Mouse (Mus musculus) c-Kit-positive CD71-negative TER-119-negative erythroid progenitor cells, embryonic 14.5 days (primary cell): ENCODE measurements around the gene Zfp326.

ENCODE experiments used
- DNase-seq: peaks from one replicate; pipeline ENCODE4 v3.0.0-alpha.2; 2013; ENCODE audit warnings: low read depth

The Zfp326 gene

DNA sequence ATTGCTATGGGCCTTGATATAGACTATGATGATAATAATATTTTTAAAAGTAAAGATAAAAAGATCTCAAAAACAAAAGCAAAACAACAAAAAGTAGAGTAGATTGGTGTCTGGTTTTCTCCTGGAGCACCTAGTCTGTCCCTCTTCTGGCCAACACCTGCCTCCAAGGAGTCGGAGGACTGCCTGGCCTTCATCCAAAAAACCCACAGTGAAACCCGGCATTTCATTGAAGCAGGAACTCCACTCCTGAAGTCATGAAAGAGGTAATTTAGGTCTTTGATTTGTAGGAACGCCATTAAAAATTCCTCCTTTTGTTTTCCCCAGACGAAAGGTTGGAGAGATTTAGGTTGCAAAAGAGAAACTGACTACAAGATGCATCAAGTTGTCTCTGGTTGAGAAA lies 8.9 kb upstream of the Zfp326 start:
- no peak for DNase-seq

DNA sequence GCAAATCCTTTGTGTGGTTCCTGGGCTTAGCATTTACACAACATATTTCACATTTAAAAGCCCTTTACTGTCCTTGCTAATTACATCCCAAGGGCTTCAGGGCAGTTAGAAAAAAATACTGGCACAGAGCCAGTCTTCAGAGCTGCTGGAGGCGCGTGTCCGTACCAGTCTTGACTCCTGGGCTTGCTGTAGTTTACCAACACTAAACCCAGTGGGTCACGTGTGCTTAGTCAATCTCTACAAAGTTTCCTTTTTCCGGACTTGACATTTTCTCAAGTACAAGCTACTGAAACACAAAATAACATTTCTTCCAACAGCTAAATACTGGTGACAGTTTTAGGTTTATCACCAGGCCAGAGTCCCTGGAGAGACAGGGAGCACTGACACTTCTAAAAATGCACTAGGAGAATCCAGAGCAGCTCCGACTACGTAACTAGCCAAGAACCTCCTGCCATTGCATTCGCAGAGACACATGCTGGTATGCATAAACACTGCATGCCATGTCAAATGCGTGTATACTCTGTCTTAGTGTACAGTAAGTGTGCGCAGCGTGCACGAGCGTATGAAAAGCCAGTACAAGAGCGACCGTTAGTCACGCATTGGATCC lies 8.4 kb upstream of the Zfp326 start:
- DNase-seq, result no peak

- peak; percentile 82 for DNase-seq
These were observed 7.8 kb upstream of the Zfp326 start for GRCm38 (mm10) chr5:105868593-105868992.

DNA sequence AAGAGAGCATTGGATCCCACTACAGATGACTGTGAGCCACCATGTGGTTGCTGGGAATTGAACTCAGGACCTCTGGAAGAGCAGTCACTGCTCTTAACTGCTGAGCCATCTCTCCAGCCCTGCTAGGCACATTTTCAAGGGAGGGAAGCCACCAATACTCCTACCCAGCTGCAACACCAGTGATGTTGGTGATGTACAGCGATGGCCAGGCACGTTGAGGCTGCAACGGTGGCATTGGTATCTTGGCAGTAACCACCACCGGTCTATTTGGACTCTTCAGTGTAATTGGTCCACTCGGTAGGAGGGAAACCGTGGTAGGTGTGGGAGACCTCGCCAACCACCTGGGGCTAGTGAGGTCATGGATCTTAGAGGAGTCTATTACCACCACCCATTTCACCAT lies 6.6 kb upstream of the Zfp326 start:
- DNase-seq, result no peak

GRCm38 (mm10) chr5:105871140-105871539 lies 5.2 kb upstream of the Zfp326 start:
- DNase-seq, result no peak

- no peak for DNase-seq
These were observed 4.2 kb upstream of the Zfp326 start for GRCm38 (mm10) chr5:105872176-105872575.

- DNase-seq, result no peak
These were observed 3.4 kb upstream of the Zfp326 start for GRCm38 (mm10) chr5:105872916-105873315.

GRCm38 (mm10) chr5:105873774-105874173 lies 2.6 kb upstream of the Zfp326 start:
- no peak for DNase-seq

DNA sequence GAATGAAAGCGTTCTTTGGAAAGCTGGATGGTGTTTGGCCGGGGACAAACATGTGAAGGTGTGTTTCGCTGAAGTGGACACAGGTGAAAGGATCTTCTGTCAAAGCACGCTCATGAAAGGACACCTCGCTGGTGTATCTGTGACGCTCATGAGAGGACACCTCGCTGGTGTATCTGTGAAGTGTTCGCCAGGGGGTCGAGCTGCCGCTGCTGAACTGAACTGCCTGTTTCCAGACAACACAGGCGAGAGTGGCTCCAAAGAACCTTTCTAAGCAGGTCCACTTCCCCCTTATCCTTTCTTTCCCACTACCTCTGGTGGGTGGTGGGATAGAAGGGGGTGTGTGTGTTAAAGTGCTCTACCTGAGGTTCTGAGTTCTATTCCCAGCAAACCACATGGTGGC lies 1.9 kb upstream of the Zfp326 start:
- no peak for DNase-seq

DNA sequence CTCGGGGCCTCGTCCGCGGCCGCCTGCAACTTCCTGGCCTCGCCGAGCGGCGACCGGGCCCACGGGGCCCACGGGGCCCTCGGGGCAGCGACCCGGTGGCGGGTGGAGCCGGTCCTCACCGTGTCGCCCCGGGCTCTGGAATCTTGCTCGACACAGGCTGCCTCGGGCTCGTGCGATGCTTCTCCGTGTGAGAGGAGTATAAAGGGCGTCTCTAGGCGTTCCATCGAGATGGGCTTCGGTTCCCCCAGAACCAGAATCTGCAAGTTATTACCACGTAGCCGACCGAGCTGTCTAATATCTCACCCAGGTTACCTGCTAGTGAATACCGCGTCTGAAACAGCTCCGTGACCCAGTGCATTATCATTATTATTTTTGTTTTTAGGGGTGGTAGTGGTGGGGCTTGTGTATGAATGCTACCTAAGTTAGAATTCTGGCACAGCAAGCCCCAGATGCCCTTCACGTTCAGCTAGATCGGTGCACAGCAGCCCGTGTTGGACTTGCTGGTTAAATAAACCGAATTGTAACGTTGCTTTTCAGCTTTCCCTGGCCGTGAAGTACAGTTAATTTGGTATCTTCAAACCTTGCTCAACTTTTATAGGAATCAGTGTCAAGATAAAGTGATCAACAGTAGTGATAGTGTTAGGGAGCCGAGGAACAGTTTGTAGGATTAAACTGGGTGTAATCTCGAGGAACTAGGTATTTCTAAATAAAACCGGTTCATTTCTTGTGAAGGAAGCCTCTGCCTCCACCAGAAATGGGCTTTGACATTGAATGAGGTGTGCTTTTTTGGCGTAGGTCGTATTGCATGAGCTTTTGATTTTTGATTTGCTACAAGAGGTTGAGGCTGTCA lies 785 bp downstream of the Zfp326 start:
- no peak for DNase-seq

DNA sequence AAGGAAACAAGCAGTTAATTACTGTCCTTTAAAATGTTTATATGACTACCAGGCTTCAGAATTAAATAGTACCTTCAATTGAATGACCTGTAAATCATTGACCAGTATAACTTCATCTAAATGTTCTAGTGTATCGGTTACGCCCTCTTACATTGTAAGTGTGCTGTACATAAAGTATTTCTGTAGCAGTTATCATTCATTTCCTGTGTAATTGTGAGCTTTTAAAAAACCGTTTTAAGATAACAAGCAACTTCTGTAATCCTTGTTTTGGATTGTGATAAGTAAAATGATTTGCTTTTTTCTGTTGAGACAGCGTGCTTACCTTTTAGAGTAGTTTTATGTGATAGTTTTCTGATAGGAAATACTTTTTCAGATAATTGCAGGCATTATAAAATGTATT lies 11.0 kb downstream of the Zfp326 start:
- no peak for DNase-seq

DNA sequence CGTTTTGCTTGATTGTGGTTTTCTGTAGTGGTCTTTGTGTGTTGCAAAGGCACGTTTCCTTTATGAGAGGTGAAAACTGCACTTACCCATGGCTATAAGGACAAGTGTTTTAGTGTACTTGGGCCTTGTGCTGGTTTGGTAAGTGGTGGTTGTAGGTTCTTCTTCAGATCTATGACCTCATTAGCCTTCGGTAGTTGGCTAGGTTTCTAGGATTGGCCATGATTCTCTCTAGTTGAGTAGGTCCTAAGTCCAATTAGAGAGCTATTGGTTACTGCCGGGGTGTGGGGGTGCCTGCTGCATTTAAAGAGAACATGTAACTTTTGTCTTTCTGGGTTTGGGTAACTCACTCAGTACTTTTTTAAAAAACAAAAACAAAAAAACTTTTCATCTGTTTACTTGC lies 21.8 kb downstream of the Zfp326 start:
- DNase-seq, result no peak

GRCm38 (mm10) chr5:105909209-105909608 lies 32.8 kb downstream of the Zfp326 start:
- DNase-seq, result no peak

DNA sequence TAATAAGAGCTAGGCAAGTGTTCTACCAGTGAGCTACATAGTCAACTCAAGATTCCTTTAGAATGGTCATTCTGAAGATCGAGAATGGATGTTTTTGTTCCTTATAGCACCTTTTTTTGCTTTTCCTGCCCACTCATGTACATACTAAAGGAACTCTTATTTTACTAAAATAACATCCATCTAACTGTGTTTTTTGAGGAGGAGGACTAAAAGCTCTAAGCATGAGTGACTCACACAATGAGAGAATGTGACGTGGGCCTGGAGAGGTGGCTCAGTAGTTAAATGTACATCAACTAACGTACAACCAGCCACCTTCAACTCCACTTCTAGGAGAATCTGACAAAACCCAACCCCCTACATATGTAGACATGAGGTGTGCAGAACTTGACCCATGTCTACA lies 33.3 kb downstream of the Zfp326 start:
- no peak for DNase-seq

DNA sequence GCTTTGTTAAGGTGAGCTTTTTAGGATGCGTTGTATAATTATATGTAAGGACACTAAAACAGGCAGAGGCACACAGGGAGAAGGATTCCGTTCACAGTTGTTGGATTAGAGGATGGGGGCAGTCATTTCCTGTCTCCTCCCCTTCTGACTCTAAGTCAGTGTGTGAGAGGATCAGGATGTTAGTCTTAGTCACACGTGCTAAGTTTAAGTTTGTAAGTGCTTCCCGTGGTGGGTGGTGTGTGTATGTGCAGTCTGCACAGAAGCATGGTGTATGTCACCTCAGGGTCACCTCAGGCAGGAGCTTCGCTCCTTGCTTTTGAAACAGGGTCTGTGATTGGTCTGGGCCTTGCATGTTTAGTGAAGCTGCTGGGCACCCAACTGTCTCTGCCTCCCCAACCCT lies 35.1 kb downstream of the Zfp326 start:
- DNase-seq, result no peak

DNA sequence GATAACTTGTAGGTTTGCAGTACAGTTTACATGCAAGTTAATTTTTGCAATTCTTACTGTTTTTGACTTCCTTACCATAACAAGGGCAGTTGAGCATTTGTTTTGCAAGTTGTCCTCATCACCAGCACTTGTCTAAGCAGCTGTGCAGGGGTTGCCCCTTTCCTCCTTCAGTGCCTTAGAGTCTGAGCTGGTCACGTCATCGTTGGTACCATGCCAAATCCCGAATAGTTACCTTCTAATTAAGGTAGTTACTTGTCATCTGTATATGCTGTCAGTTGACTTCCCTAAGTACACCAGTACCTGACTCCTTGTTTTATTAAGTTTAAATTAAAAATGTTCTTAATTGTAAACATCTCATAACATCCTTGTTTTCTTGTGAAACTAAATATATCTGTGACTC lies 41.0 kb downstream of the Zfp326 start:
- no peak for DNase-seq

DNA sequence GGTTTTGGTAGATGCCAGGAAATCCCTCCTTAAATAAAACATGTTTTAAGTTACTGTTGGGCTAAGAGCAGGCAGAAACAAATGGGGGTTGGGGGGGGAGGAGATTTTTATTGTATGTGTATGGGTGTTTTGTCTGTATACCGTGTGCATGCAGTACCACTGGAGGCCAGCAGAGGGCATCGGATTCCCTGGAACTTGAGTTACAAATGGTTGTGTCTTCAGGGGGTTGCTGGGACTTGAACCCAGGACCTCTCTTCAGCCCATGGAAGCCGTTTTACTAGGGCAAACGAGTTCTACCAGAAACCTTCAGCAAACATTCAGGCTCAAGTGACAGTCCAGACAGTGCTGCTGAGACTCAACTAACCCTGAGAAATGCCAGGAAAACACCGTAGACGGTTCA lies 41.9 kb downstream of the Zfp326 start:
- no peak for DNase-seq

GRCm38 (mm10) chr5:105922818-105923487 lies 46.6 kb downstream of the Zfp326 start:
- no peak for DNase-seq

DNA sequence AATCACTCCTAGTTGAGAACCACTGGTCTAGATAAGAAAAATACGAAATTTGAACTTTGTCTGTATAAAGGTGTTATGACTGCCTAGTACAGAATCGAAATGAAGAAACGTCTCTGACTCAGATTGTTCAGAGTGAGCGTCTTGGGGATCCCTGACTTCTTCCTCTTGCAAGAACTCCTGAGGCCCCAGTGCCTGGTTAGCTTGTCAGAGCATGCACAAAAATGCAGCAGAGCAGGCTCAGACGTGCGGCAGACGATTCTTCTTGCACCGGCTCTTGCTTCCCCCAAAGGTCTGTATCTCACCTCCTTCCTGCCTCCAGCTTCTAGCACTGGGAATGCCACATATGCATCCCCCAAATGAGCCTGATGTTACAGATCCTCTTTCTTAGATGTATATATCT lies 48.0 kb downstream of the Zfp326 start:
- no peak for DNase-seq

- no peak for DNase-seq
These were observed 49.3 kb downstream of the Zfp326 start for GRCm38 (mm10) chr5:105925568-105926255.

DNA sequence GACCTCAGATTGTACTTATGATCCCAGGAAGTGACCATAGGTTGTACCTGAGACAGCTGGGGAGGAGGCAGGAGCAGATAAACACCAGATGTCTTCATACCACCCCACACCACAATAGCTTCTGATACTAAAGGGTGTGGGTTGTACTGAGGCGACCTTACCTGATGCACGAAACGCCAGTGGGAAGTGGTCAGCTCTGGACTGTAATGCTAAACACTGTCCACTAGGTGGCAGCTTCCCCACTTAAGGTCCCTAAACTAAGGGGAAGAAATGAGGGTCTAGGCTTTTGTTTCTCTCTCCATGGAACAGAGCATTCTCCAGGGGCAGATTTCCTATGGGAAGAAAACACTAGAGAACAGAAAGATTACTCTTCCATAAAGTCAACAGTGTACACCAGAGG lies 53.9 kb downstream of the Zfp326 start:
- DNase-seq, result no peak

DNA sequence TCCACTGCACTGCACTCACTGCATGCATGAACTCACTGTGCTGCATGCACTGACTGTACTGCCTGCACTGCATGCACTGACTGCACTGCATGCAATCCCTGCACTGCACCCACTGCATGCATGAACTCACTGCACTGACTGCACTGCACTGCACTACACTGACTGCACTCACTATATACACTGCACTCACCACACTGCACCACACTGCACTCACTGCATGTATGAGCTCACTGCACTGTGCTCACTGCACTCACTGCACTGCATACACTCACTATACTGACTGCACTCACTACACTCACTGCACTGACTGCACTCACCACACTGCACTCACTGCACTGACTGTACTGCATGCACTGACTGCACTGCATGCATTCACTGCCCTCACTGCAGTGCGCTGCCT lies 56.0 kb downstream of the Zfp326 start:
- DNase-seq, result no peak

DNA sequence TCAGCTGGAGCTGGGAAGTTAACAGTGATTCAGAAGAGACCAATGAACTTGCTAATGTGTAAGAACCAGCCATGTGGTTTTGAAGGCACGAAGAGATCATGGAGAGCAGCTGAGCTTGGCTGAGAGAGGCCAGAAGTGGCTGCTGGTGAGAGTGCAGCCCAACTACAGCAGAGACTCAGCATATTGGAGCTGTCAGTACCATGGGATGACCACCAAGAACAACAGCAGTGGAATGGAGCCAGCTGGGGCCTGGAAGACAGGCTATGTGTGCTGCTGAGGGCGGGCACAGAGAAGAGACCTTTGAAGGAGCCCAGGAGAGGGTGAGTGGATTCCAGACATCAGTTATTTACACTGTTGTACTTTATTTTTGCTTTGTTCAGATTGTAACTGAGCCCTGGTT lies 65.6 kb downstream of the Zfp326 start:
- DNase-seq, result no peak
